Mouse (Mus musculus) bone marrow macrophage, adult 2 months (primary cell): ENCODE data around the gene Cyb5b.

Source experiments
- CTCF ChIP-seq: IDR thresholded peaks from 2 replicates; pipeline ENCODE4 v1.5.1; 2012; ENCODE audit warnings: low read depth, mild to moderate bottlenecking, low read length, moderate library complexity
- POLR2A ChIP-seq: IDR thresholded peaks from 2 replicates; pipeline ENCODE4 v1.6.1; 2012; ENCODE audit warnings: mild to moderate bottlenecking, low read depth, low read length, borderline replicate concordance

DNA sequence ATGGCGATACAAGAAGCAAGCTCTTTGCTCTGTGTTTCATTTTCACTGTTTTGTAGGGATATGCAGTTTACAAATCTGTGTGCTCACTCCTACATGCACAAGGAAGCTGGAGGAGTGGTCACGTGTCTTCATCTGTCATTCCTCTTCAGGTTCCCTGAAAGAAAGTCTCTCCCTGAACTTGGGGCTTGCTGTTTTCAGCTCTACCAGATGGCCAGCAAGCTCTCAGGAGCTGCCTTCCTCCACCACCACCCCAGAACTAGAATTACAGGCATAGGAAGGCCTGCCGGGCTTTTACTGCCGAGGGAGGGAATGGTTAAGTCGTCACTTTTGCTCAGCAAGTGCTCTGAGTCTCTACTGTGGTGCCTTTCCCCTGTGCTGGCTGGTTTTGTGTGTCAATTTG lies 1.6 kb upstream of the Cyb5b start:
- no peak for TF ChIP-seq POLR2A
- no peak for TF ChIP-seq CTCF
